Mouse (Mus musculus) neural tube, embryonic 11.5 days (tissue): ENCODE measurements at regions not wholly inside any gene's neighbourhood (a gene's known extent, or its start where the extent isn't known, plus 50 kb on each side); places are given as distances from the start of the nearest gene placed in this dataset.

Experiments
- ATAC-seq: fragments of 200-750 bp; cut with Nextera tagmentation; 2 replicates; pipeline ENCODE4 v1.8.0; 2017; ENCODE audit warnings: moderate number of reproducible peaks, mild to moderate bottlenecking, moderate TSS enrichment, moderate library complexity; ENCODE audit not compliant: insufficient read depth, low FRiP score, low TSS enrichment
- DNase-seq: peaks from one replicate; pipeline ENCODE4 v3.0.0-alpha.2; 2015; ENCODE audit warnings: low spot score
- H3K27ac ChIP-seq: fragments of 300-500 bp; sonication (generic); 2 replicates; pipeline ENCODE4 v1.5.1; 2014; ENCODE audit warnings: low read depth, mild to moderate bottlenecking, low read length
- H3K27me3 ChIP-seq: fragments of 300-500 bp; sonication (generic); 2 replicates; pipeline ENCODE4 v1.6.1; 2014; ENCODE audit warnings: mild to moderate bottlenecking, low read length, mixed read lengths; ENCODE audit not compliant: control insufficient read depth, insufficient read depth
- H3K36me3 ChIP-seq: fragments of 300-500 bp; sonication (generic); 2 replicates; pipeline ENCODE4 v1.6.1; 2014; ENCODE audit warnings: mild to moderate bottlenecking, low read length, moderate library complexity, mixed read lengths; ENCODE audit not compliant: control insufficient read depth, insufficient read depth
- H3K4me1 ChIP-seq: fragments of 300-500 bp; sonication (generic); 2 replicates; pipeline ENCODE4 v1.6.1; 2014; ENCODE audit warnings: low read length, mixed read lengths; ENCODE audit not compliant: control insufficient read depth, insufficient read depth
- H3K4me2 ChIP-seq: fragments of 300-500 bp; sonication (generic); 2 replicates; pipeline ENCODE4 v1.6.1; 2014; ENCODE audit warnings: low read depth, mild to moderate bottlenecking, moderate library complexity
- H3K4me3 ChIP-seq: fragments of 300-500 bp; sonication (generic); 2 replicates; pipeline ENCODE4 v1.5.1; 2014; ENCODE audit warnings: low read depth, low read length
- H3K9ac ChIP-seq: fragments of 300-500 bp; sonication (generic); 2 replicates; pipeline ENCODE4 v1.6.1; 2014; ENCODE audit warnings: mild to moderate bottlenecking, low read length
- H3K9me3 ChIP-seq: fragments of 300-500 bp; sonication (generic); 2 replicates; pipeline ENCODE4 v1.6.1; 2016; ENCODE audit warnings: low read length; ENCODE audit not compliant: control insufficient read depth
- WGBS: fragments of 180-500 bp; shearing (Covaris S2); extraction: QIAGEN DNeasy Blood & Tissue Kit; methylation state at CpG from one replicate; pipeline ENCODE4 v1.1.7; 2014; 5-methylcytosine and 5-hydroxymethylcytosine counted together

GRCm38 (mm10) chr13:90797209-90797608, 107.9 kb downstream of the Atp6ap1l start:
- no peak overlapping the region for H3K27ac ChIP-seq
- no peak overlapping the region for H3K4me3 ChIP-seq
- H3K9me3 ChIP-seq: no peaks in the 10 kb centered on the region
- ATAC-seq (no peak), DNase-seq (no peak)
- no peaks in the 10 kb centered on the region for H3K36me3 ChIP-seq
- no peak overlapping the region for H3K4me2 ChIP-seq
- H3K27me3 ChIP-seq: no peaks in the 10 kb centered on the region
- 89% methylated on average over 3 of the region's 3 CpGs for WGBS
- H3K4me1 ChIP-seq: no peaks in the 10 kb centered on the region
- H3K9ac ChIP-seq: no peak overlapping the region

- no peak overlapping the region for H3K4me3 ChIP-seq
- no peaks in the 10 kb centered on the region for H3K27me3 ChIP-seq
- ATAC-seq (peak; percentile 23; the same call in 1 of the 2 replicates), DNase-seq (no peak)
- no peak overlapping the region for H3K4me2 ChIP-seq
- H3K27ac ChIP-seq: no peak overlapping the region
- H3K4me1 ChIP-seq: no peaks in the 10 kb centered on the region
- no peaks in the 10 kb centered on the region for H3K36me3 ChIP-seq
- H3K9ac ChIP-seq: no peak overlapping the region
- no peaks in the 10 kb centered on the region for H3K9me3 ChIP-seq
- WGBS: 92% methylated on average over 4 of the region's 4 CpGs
Observed at GRCm38 (mm10) chr13:90796809-90797208, 108.3 kb downstream of the Atp6ap1l start.

GRCm38 (mm10) chr13:90782435-90782834, 122.7 kb downstream of the Atp6ap1l start:
- H3K27ac ChIP-seq: no peak overlapping the region
- no peaks in the 10 kb centered on the region for H3K36me3 ChIP-seq
- H3K27me3 ChIP-seq: no peaks in the 10 kb centered on the region
- H3K4me1 ChIP-seq: no peaks in the 10 kb centered on the region
- no peak for ATAC-seq
- H3K4me3 ChIP-seq: no peak overlapping the region
- no peaks in the 10 kb centered on the region for H3K9me3 ChIP-seq
- H3K9ac ChIP-seq: no peak overlapping the region
- DNase-seq: no peak
- WGBS: 70% methylated on average over 1 of the region's 1 CpGs
- H3K4me2 ChIP-seq: no peak overlapping the region

GRCm38 (mm10) chr13:90781974-90782373, 123.2 kb downstream of the Atp6ap1l start:
- Histone ChIP-seq H3K27me3 (no peaks in the 10 kb centered on the region), H3K4me1 (no peaks in the 10 kb centered on the region), H3K4me2 (no peak overlapping the region), H3K27ac (no peak overlapping the region), H3K36me3 (no peaks in the 10 kb centered on the region), H3K9ac (no peak overlapping the region), H3K9me3 (no peaks in the 10 kb centered on the region), H3K4me3 (no peak overlapping the region)
- ATAC-seq (no peak), DNase-seq (no peak)
- 79% methylated on average over 2 of the region's 2 CpGs for WGBS

GRCm38 (mm10) chr13:90777952-90778298, 127.2 kb downstream of the Atp6ap1l start:
- no peaks in the 10 kb centered on the region for H3K36me3 ChIP-seq
- no peak overlapping the region for H3K27ac ChIP-seq
- ATAC-seq (no peak), DNase-seq (no peak)
- H3K27me3 ChIP-seq: no peaks in the 10 kb centered on the region
- 87% methylated on average over 4 of the region's 4 CpGs for WGBS
- no peaks in the 10 kb centered on the region for H3K4me1 ChIP-seq
- no peak overlapping the region for H3K9ac ChIP-seq
- H3K4me2 ChIP-seq: no peak overlapping the region
- no peak overlapping the region for H3K4me3 ChIP-seq
- no peaks in the 10 kb centered on the region for H3K9me3 ChIP-seq

- no peak for DNase-seq
- H3K27ac ChIP-seq: no peak overlapping the region
- no peak overlapping the region for H3K4me2 ChIP-seq
- 84% methylated on average over 5 of the region's 5 CpGs for WGBS
- no peaks in the 10 kb centered on the region for H3K27me3 ChIP-seq
- no peaks in the 10 kb centered on the region for H3K36me3 ChIP-seq
- H3K4me1 ChIP-seq: no peaks in the 10 kb centered on the region
- ATAC-seq: no peak
- no peak overlapping the region for H3K9ac ChIP-seq
- no peaks in the 10 kb centered on the region for H3K9me3 ChIP-seq
- H3K4me3 ChIP-seq: no peak overlapping the region
Observed at GRCm38 (mm10) chr13:90777123-90777951, 127.8 kb downstream of the Atp6ap1l start.

GRCm38 (mm10) chr13:90762154-90762553, 143.0 kb downstream of the Atp6ap1l start:
- no peaks in the 10 kb centered on the region for H3K27me3 ChIP-seq
- H3K27ac ChIP-seq: no peak overlapping the region
- H3K4me1 ChIP-seq: no peaks in the 10 kb centered on the region
- H3K4me2 ChIP-seq: no peak overlapping the region
- 29% methylated on average over 2 of the region's 2 CpGs for WGBS
- H3K9ac ChIP-seq: no peak overlapping the region
- no peaks in the 10 kb centered on the region for H3K36me3 ChIP-seq
- DNase-seq (peak; percentile 12), ATAC-seq (0 out of 2 replicates have a peak, but pooled peaks have one; percentile 38)
- no peaks in the 10 kb centered on the region for H3K9me3 ChIP-seq
- H3K4me3 ChIP-seq: no peak overlapping the region

- Histone ChIP-seq H3K4me1 (no peaks in the 10 kb centered on the region), H3K9ac (no peak overlapping the region), H3K27ac (no peak overlapping the region), H3K4me3 (no peak overlapping the region), H3K9me3 (no peaks in the 10 kb centered on the region), H3K4me2 (no peak overlapping the region), H3K36me3 (no peaks in the 10 kb centered on the region), H3K27me3 (no peaks in the 10 kb centered on the region)
- WGBS: 75% methylated on average over 4 of the region's 4 CpGs
- no peak for DNase-seq
- ATAC-seq: no peak
Observed at GRCm38 (mm10) chr13:90760516-90761050, 144.6 kb downstream of the Atp6ap1l start.

- Histone ChIP-seq H3K4me2 (no peak overlapping the region), H3K36me3 (no peaks in the 10 kb centered on the region), H3K27me3 (no peaks in the 10 kb centered on the region), H3K4me3 (no peak overlapping the region), H3K4me1 (no peaks in the 10 kb centered on the region), H3K27ac (no peak overlapping the region), H3K9me3 (no peaks in the 10 kb centered on the region), H3K9ac (no peak overlapping the region)
- DNase-seq (no peak), ATAC-seq (no peak)
- 90% methylated on average over 3 of the region's 3 CpGs for WGBS
Observed at GRCm38 (mm10) chr13:90754451-90754850, 150.7 kb downstream of the Atp6ap1l start.
